12 mouse cellular contexts compared by ENCODE assay signal in genomic region chr13:112063409-112064111, GRCm38 (mm10).
DNase-seq lines count a peak whose midpoint lies in the region; ATAC-seq and TF ChIP-seq lines count a peak whose summit lies in the region.
"Had no signal": no experiment of that assay in that cellular context is flagged by ENCODE, and none has a peak within 500 bp of the region (broad histone marks: within the 10 kb centered on the region; RNA-seq: fewer than 3 reads in every experiment).

No protein-coding gene starts in this region.

- no peak for TF ChIP-seq POLR2A in thymus, adult 2 months (IDR thresholded peaks at IDR 0.05; ENCODE audit: control insufficient read depth, extremely low read depth, insufficient read depth, low read length, poor library complexity)

- H3K4me1 ChIP-seq in thymus, adult 2 months (replicated peaks; ENCODE audit: control insufficient read depth, insufficient read depth, low read length) = peaks cover 12% of the 10 kb centered on the region

- no peaks in the 10 kb centered on the region for H3K27me3 ChIP-seq in thymus, adult 2 months (ENCODE audit: control insufficient read depth, insufficient read depth, low read length)
- H3K27me3 ChIP-seq: embryonic facial prominence, embryonic 15.5 days had no signal

- H3K4me3 ChIP-seq in thymus, adult 2 months (ENCODE audit: control insufficient read depth, insufficient read depth, low read length) = no peak overlapping the region
- H3K4me3 ChIP-seq in gastrocnemius, adult 2 months = no peak overlapping the region
- H3K4me3 ChIP-seq: embryonic facial prominence, embryonic 15.5 days; left cerebral cortex, adult 2 months; megakaryocyte, embryonic 14.5 days had no signal

- WGBS in thymus, adult 2 months = 4% methylated on average over 11 of the region's 11 CpGs

- no peak for TF ChIP-seq CTCF in thymus, adult 2 months (IDR thresholded peaks at IDR 0.05; ENCODE audit: borderline replicate concordance, control insufficient read depth, extremely low read depth, insufficient read depth, low read length, poor library complexity)
- TF ChIP-seq CTCF in gastrocnemius, adult 2 months (IDR thresholded peaks at IDR 0.05) = no peak

- DNase-seq in embryo, embryonic 10 days (ENCODE audit: low spot score) = peak; percentile 40
- no peak for DNase-seq in embryo, embryonic 9.5 days (ENCODE audit: extremely low spot score)
- peak; percentile 83 for DNase-seq in T-cell, adult 2 months (ENCODE audit: low spot score)
- DNase-seq in thymus, adult 2 months = peak; percentile 43
- DNase-seq in gastrocnemius, adult 2 months = no peak
- no peak for DNase-seq in gastrocnemius, postnatal 10 days
- no peak for DNase-seq in heart, adult 18-20 months
- DNase-seq: kidney, adult 9 months had no signal

- intact Hi-C loops in gastrocnemius, adult 2 months (cut with DNase I) = no loop called here

- H3K36me3 ChIP-seq in thymus, adult 2 months (ENCODE audit: control insufficient read depth, insufficient read depth, low read length) = no peaks in the 10 kb centered on the region
- H3K36me3 ChIP-seq: embryonic facial prominence, embryonic 15.5 days had no signal

- no peak overlapping the region for H3K27ac ChIP-seq in thymus, adult 2 months (ENCODE audit: control insufficient read depth, insufficient read depth, low read length)
- no peak overlapping the region for H3K27ac ChIP-seq in gastrocnemius, adult 2 months
- H3K27ac ChIP-seq: embryonic facial prominence, embryonic 15.5 days; left cerebral cortex, adult 2 months had no signal

- ATAC-seq in hematopoietic stem cell, adult 5-6 weeks (replicated peaks in 1 of 2; ENCODE audit: insufficient read depth in 1 of 2, low FRiP score in 2 of 2, low TSS enrichment in 1 of 2, low read depth in 1 of 2, poor library complexity in 2 of 2, severe bottlenecking in 2 of 2) = peak; percentile 77 to 89

Comparison
In these comparisons a context has a peak if more than half of its experiments do, and no peak if none do; other contexts are left out.
1. DNase-seq: peak in embryo, embryonic 10 days (single experiment), T-cell, adult 2 months (single experiment) and thymus, adult 2 months (single experiment); none in embryo, embryonic 9.5 days (single experiment), gastrocnemius, adult 2 months (single experiment), gastrocnemius, postnatal 10 days (single experiment) and heart, adult 18-20 months (0 of 2).